Mouse (Mus musculus) heart, embryonic 16.5 days (tissue): Measurements from ENCODE around the gene Med17. TPM values are rescaled to one million over a fixed set of nuclear protein-coding genes. Genes with fewer than 3 reads are reported as not detected.

ENCODE experiments used
- ATAC-seq: fragments of 200-750 bp; cut with Nextera tagmentation; replicated peaks from 2 replicates; pipeline ENCODE4 v1.8.0; 2017; ENCODE audit warnings: moderate number of reproducible peaks; ENCODE audit not compliant: insufficient read depth, low FRiP score; ENCODE audit errors: extremely low read depth
- H3K27ac ChIP-seq: fragments of 300-500 bp; sonication (generic); 2 replicates; pipeline ENCODE4 v1.5.1; 2014; ENCODE audit warnings: mild to moderate bottlenecking, low read length, control low read depth, moderate library complexity
- H3K27me3 ChIP-seq: fragments of 300-500 bp; sonication (generic); 2 replicates; pipeline ENCODE4 v1.6.1; 2014; ENCODE audit warnings: low read length, mixed read lengths; ENCODE audit not compliant: control insufficient read depth, insufficient read depth
- H3K36me3 ChIP-seq: fragments of 300-500 bp; sonication (generic); 2 replicates; pipeline ENCODE4 v1.6.1; 2014; ENCODE audit not compliant: control insufficient read depth, insufficient read depth
- H3K4me1 ChIP-seq: fragments of 300-500 bp; sonication (generic); 2 replicates; pipeline ENCODE4 v1.6.1; 2014; ENCODE audit warnings: low read length, mixed read lengths; ENCODE audit not compliant: control insufficient read depth, insufficient read depth
- H3K4me2 ChIP-seq: fragments of 300-500 bp; sonication (generic); 2 replicates; pipeline ENCODE4 v1.6.1; 2014; ENCODE audit warnings: low read depth, mild to moderate bottlenecking, control low read depth, low read length
- H3K4me3 ChIP-seq: fragments of 300-500 bp; sonication (generic); 2 replicates; pipeline ENCODE4 v1.5.1; 2014; ENCODE audit warnings: mild to moderate bottlenecking, control low read depth, low read length
- H3K9ac ChIP-seq: fragments of 300-500 bp; sonication (generic); 2 replicates; pipeline ENCODE4 v1.6.1; 2014; ENCODE audit warnings: low read length, control low read depth
- H3K9me3 ChIP-seq: fragments of 300-500 bp; sonication (generic); replicated peaks from 2 replicates; pipeline ENCODE4 v1.6.1; 2016; ENCODE audit warnings: low read length; ENCODE audit not compliant: control insufficient read depth
- WGBS: fragments of 180-500 bp; shearing (Covaris S2); extraction: QIAGEN DNeasy Blood & Tissue Kit; methylation state at CpG from one replicate; pipeline ENCODE4 v1.1.7; 2014; 5-methylcytosine and 5-hydroxymethylcytosine counted together
- microRNA-seq: library from miRNA; unstranded; fragments of <30 nt; microRNA quantifications from one replicate; pipeline ENCODE4, GENCODE M21; 2017
- polyA plus RNA-seq: library from polyadenylated mRNA; unstranded; fragments of >200 nt; fragmentation: Nextera tagmentation; extraction: Ambion mirVana; gene quantifications from 2 replicates; pipeline ENCODE4 v1.2.1, GENCODE M21; 2015

The Med17 gene
- polyA plus RNA-seq, 1 experiment from 2014 or later: 21.1 TPM

DNA sequence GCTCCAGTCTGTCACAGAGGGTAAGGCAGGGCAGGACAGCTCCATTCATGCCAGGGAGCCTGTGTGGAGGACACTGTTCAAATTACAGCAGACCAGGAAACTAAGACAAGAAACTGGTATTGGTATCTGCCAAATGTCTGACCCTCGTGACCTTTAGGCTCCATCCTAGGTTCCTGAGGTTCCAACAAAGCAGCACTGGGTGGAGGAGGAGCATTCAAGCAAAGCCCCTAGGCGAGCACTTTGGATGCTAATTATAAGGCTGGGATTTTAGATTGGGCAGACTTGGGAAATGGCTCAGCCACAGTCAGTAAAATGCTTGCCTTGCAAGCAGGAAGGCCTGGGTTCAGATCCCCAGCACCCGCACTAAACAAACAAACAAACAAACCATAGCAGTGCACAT, 43.7 kb downstream of the Med17 start:
- WGBS: 79% methylated on average over 3 of the region's 3 CpGs
- H3K4me3 ChIP-seq: no peak overlapping the region
- H3K4me2 ChIP-seq: no peak overlapping the region
- no peaks in the 10 kb centered on the region for H3K27me3 ChIP-seq
- H3K27ac ChIP-seq: no peak overlapping the region
- H3K4me1 ChIP-seq: peaks cover 6% of the 10 kb centered on the region
- no peaks in the 10 kb centered on the region for H3K36me3 ChIP-seq
- no peak for ATAC-seq
- H3K9ac ChIP-seq: no peak overlapping the region
- 0 out of 2 replicates have a peak, but pooled peaks cover 2% of the 10 kb centered on the region for H3K9me3 ChIP-seq

GRCm38 (mm10) chr9:15233604-15234003, 46.1 kb downstream of the Med17 start:
- H3K4me1 ChIP-seq: peaks cover 6% of the 10 kb centered on the region
- H3K36me3 ChIP-seq: no peaks in the 10 kb centered on the region
- 65% methylated on average over 1 of the region's 1 CpGs for WGBS
- no peak overlapping the region for H3K4me2 ChIP-seq
- H3K27ac ChIP-seq: no peak overlapping the region
- ATAC-seq: no peak
- H3K27me3 ChIP-seq: no peaks in the 10 kb centered on the region
- no peak overlapping the region for H3K9ac ChIP-seq
- no peak overlapping the region for H3K4me3 ChIP-seq
- 0 out of 2 replicates have a peak, but pooled peaks cover 2% of the 10 kb centered on the region for H3K9me3 ChIP-seq

GRCm38 (mm10) chr9:15232445-15232844, 47.3 kb downstream of the Med17 start:
- Histone ChIP-seq H3K4me1 (no peaks in the 10 kb centered on the region), H3K4me3 (no peak overlapping the region), H3K9me3 (0 out of 2 replicates have a peak, but pooled peaks cover 2% of the 10 kb centered on the region), H3K9ac (no peak overlapping the region), H3K27me3 (no peaks in the 10 kb centered on the region), H3K4me2 (no peak overlapping the region), H3K27ac (no peak overlapping the region), H3K36me3 (no peaks in the 10 kb centered on the region)
- WGBS: 87% methylated on average over 3 of the region's 3 CpGs
- no peak for ATAC-seq

GRCm38 (mm10) chr9:15224912-15225311, 54.8 kb downstream of the Med17 start:
- WGBS: 48% methylated on average over 2 of the region's 2 CpGs
- Histone ChIP-seq H3K4me2 (no peak overlapping the region), H3K36me3 (no peaks in the 10 kb centered on the region), H3K27me3 (no peaks in the 10 kb centered on the region), H3K27ac (no peak overlapping the region), H3K4me1 (no peaks in the 10 kb centered on the region), H3K9me3 (peaks cover 7% of the 10 kb centered on the region; the same call in 1 of the 2 replicates), H3K9ac (no peak overlapping the region), H3K4me3 (no peak overlapping the region)
- no peak for ATAC-seq

GRCm38 (mm10) chr9:15213695-15214094, 66.0 kb downstream of the Med17 start:
- H3K27ac ChIP-seq: no peak overlapping the region
- WGBS: 60% methylated on average over 1 of the region's 1 CpGs
- H3K4me1 ChIP-seq: no peaks in the 10 kb centered on the region

DNA sequence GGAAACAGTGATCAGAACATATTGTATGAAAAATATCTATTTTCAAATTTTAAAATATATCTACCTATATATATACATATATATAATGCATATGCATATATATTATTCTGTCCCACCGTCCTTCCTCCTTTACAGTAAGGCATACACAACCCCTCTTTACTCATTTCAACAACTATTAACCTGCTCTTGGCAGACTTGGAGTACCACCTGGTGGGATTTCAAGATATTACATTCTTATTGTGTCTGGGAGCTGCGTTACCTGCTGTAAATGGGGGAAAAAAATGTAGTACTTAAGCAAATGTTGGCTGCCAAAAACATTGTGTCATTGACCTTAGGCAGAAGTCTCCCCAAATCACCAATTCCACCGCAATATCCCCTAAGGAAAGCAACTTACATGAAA, 67.9 kb downstream of the Med17 start:
- H3K4me2 ChIP-seq: no peak overlapping the region
- WGBS: 63% methylated on average over 3 of the region's 3 CpGs
- no peak for ATAC-seq
- no peak overlapping the region for H3K27ac ChIP-seq
- no peak overlapping the region for H3K9ac ChIP-seq
- no peaks in the 10 kb centered on the region for H3K9me3 ChIP-seq
- no peaks in the 10 kb centered on the region for H3K27me3 ChIP-seq
- H3K36me3 ChIP-seq: no peaks in the 10 kb centered on the region
- no peak overlapping the region for H3K4me3 ChIP-seq
- H3K4me1 ChIP-seq: no peaks in the 10 kb centered on the region

More at GRCm38 (mm10) chr9:15213695-15214094, 66.0 kb downstream of the Med17 start:
- Histone ChIP-seq H3K9ac (no peak overlapping the region), H3K27me3 (no peaks in the 10 kb centered on the region), H3K36me3 (no peaks in the 10 kb centered on the region), H3K4me2 (no peak overlapping the region), H3K4me3 (no peak overlapping the region), H3K9me3 (no peaks in the 10 kb centered on the region)
- ATAC-seq: no peak

Small RNA genes lying within 50 kb of the gene (microRNA-seq; reads per million reads assigned to microRNA genes)
- gene Gm49349 (not detected), gene mmu-mir-7650 (not detected)

Other genes with a start within 250 kb of the Med17 start
- gene Panx1, start 234.5 kb downstream of the Med17 start, polyA plus RNA-seq: 16.8 and 20.5 TPM in 2 replicates
- gene Hephl1, start 167.8 kb downstream of the Med17 start, polyA plus RNA-seq: not detected in 2 replicates
- 1.4 and 1.6 TPM in 2 replicates for gene Vstm5, start 40.9 kb downstream of the Med17 start, polyA plus RNA-seq
- 40.8 and 47.4 TPM in 2 replicates for gene Taf1d, start 26.3 kb upstream of the Med17 start, polyA plus RNA-seq
- 5.1 and 6.2 TPM in 2 replicates for gene 4931406C07Rik, start 26.5 kb upstream of the Med17 start, polyA plus RNA-seq
- 7.9 and 8.8 TPM in 2 replicates for gene Cep295, start 77.9 kb upstream of the Med17 start, polyA plus RNA-seq
- gene Smco4, start 213.5 kb upstream of the Med17 start, polyA plus RNA-seq: 1.5 TPM in 2 replicates